Mouse (Mus musculus): Measurements from ENCODE around the gene Hs2st1. TPM values are rescaled to one million over a fixed set of nuclear protein-coding genes. Genes with fewer than 3 reads are reported as not detected.

Gene Hs2st1
- polyA plus RNA-seq, 1 experiment from 2014 or later: 18.4 TPM

DNA sequence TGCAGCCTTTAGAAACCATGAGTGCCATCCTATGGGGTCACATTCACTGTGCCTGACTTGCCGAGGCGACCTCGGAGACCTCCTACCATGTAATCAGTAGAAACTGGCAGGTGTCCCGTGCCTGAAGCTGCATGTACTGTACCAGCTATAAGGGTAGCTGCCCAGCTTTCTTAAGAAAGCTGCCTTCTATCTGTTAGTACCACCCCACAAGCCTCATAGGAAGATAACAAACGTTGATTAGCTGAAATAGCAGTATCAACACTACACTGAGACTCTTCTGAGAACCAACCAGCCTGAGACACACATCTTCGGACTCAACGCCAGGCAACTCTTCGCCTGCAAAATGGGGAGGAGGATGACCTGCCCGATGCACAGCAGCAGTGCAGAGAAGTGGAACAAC lies 122.1 kb downstream of the Hs2st1 start:
- H3K4me1 ChIP-seq (ENCODE audit: control insufficient read depth, insufficient read depth, low read length): no peaks in the 10 kb centered on the region
- no peak overlapping the region for H3K27ac ChIP-seq (ENCODE audit: low read length)
- no peaks in the 10 kb centered on the region for H3K27me3 ChIP-seq (ENCODE audit: control insufficient read depth, insufficient read depth, low read length)
- WGBS: 90% methylated on average over 9 of the region's 9 CpGs
- ATAC-seq (ENCODE audit: insufficient number of reproducible peaks, insufficient read depth, low FRiP score, low read depth): no peak
- peaks cover 5% of the 10 kb centered on the region; the same call in 1 of the 2 replicates for H3K36me3 ChIP-seq (ENCODE audit: control insufficient read depth, insufficient read depth, low read length)
- H3K9ac ChIP-seq (replicated peaks; ENCODE audit: low read depth, low read length): no peak overlapping the region
- H3K4me2 ChIP-seq (replicated peaks; ENCODE audit: low read depth, low read length): no peak overlapping the region
- no peaks in the 10 kb centered on the region for H3K9me3 ChIP-seq (ENCODE audit: control insufficient read depth, low read depth, low read length)
- H3K4me3 ChIP-seq (ENCODE audit: low read depth, low read length): no peak overlapping the region

GRCm38 (mm10) chr3:144446081-144446634 lies 123.8 kb downstream of the Hs2st1 start:
- H3K9me3 ChIP-seq (ENCODE audit: control insufficient read depth, low read depth, low read length): no peaks in the 10 kb centered on the region
- H3K9ac ChIP-seq (replicated peaks; ENCODE audit: low read depth, low read length): no peak overlapping the region
- no peak for ATAC-seq (ENCODE audit: insufficient number of reproducible peaks, insufficient read depth, low FRiP score, low read depth)
- H3K27ac ChIP-seq (ENCODE audit: low read length): no peak overlapping the region
- H3K27me3 ChIP-seq (ENCODE audit: control insufficient read depth, insufficient read depth, low read length): no peaks in the 10 kb centered on the region
- peaks cover 5% of the 10 kb centered on the region; the same call in 1 of the 2 replicates for H3K36me3 ChIP-seq (ENCODE audit: control insufficient read depth, insufficient read depth, low read length)
- H3K4me3 ChIP-seq (ENCODE audit: low read depth, low read length): no peak overlapping the region
- WGBS: 69% methylated on average over 14 of the region's 14 CpGs
- H3K4me2 ChIP-seq (replicated peaks; ENCODE audit: low read depth, low read length): no peak overlapping the region
- no peaks in the 10 kb centered on the region for H3K4me1 ChIP-seq (ENCODE audit: control insufficient read depth, insufficient read depth, low read length)

GRCm38 (mm10) chr3:144437871-144438398 lies 132.0 kb downstream of the Hs2st1 start:
- no peak overlapping the region for H3K4me3 ChIP-seq (ENCODE audit: low read depth, low read length)
- no peak for ATAC-seq (ENCODE audit: insufficient number of reproducible peaks, insufficient read depth, low FRiP score, low read depth)
- no peak overlapping the region for H3K4me2 ChIP-seq (replicated peaks; ENCODE audit: low read depth, low read length)
- no peaks in the 10 kb centered on the region for H3K9me3 ChIP-seq (ENCODE audit: control insufficient read depth, low read depth, low read length)
- H3K27ac ChIP-seq (ENCODE audit: low read length): no peak overlapping the region
- no peaks in the 10 kb centered on the region for H3K27me3 ChIP-seq (ENCODE audit: control insufficient read depth, insufficient read depth, low read length)
- no peaks in the 10 kb centered on the region for H3K4me1 ChIP-seq (ENCODE audit: control insufficient read depth, insufficient read depth, low read length)
- H3K9ac ChIP-seq (replicated peaks; ENCODE audit: low read depth, low read length): no peak overlapping the region
- peaks cover 7% of the 10 kb centered on the region; the same call in 1 of the 2 replicates for H3K36me3 ChIP-seq (ENCODE audit: control insufficient read depth, insufficient read depth, low read length)
- 90% methylated on average over 14 of the region's 14 CpGs for WGBS

GRCm38 (mm10) chr3:144436076-144436475 lies 133.9 kb downstream of the Hs2st1 start:
- 76% methylated on average over 3 of the region's 3 CpGs for WGBS
- Histone ChIP-seq H3K27ac (ENCODE audit: low read length) (no peak overlapping the region), H3K9ac (replicated peaks; ENCODE audit: low read depth, low read length) (no peak overlapping the region), H3K9me3 (ENCODE audit: control insufficient read depth, low read depth, low read length) (no peaks in the 10 kb centered on the region), H3K4me1 (ENCODE audit: control insufficient read depth, insufficient read depth, low read length) (no peaks in the 10 kb centered on the region), H3K4me3 (ENCODE audit: low read depth, low read length) (no peak overlapping the region), H3K27me3 (ENCODE audit: control insufficient read depth, insufficient read depth, low read length) (no peaks in the 10 kb centered on the region), H3K36me3 (ENCODE audit: control insufficient read depth, insufficient read depth, low read length) (peaks cover 7% of the 10 kb centered on the region; the same call in 1 of the 2 replicates), H3K4me2 (replicated peaks; ENCODE audit: low read depth, low read length) (no peak overlapping the region)
- ATAC-seq (ENCODE audit: insufficient number of reproducible peaks, insufficient read depth, low FRiP score, low read depth): no peak

- H3K9me3 ChIP-seq (ENCODE audit: control insufficient read depth, low read depth, low read length): no peaks in the 10 kb centered on the region
- peaks cover 7% of the 10 kb centered on the region; the same call in 1 of the 2 replicates for H3K36me3 ChIP-seq (ENCODE audit: control insufficient read depth, insufficient read depth, low read length)
- no peak overlapping the region for H3K9ac ChIP-seq (replicated peaks; ENCODE audit: low read depth, low read length)
- H3K27me3 ChIP-seq (ENCODE audit: control insufficient read depth, insufficient read depth, low read length): no peaks in the 10 kb centered on the region
- no peak overlapping the region for H3K4me3 ChIP-seq (ENCODE audit: low read depth, low read length)
- no peak overlapping the region for H3K4me2 ChIP-seq (replicated peaks; ENCODE audit: low read depth, low read length)
- no peak for ATAC-seq (ENCODE audit: insufficient number of reproducible peaks, insufficient read depth, low FRiP score, low read depth)
- no peaks in the 10 kb centered on the region for H3K4me1 ChIP-seq (ENCODE audit: control insufficient read depth, insufficient read depth, low read length)
- 83% methylated on average over 16 of the region's 16 CpGs for WGBS
- H3K27ac ChIP-seq (ENCODE audit: low read length): no peak overlapping the region
These were observed 134.7 kb downstream of the Hs2st1 start for GRCm38 (mm10) chr3:144435281-144435680.

GRCm38 (mm10) chr3:144434276-144434675 lies 135.7 kb downstream of the Hs2st1 start:
- no peak for ATAC-seq (ENCODE audit: insufficient number of reproducible peaks, insufficient read depth, low FRiP score, low read depth)
- Histone ChIP-seq H3K4me3 (ENCODE audit: low read depth, low read length) (no peak overlapping the region), H3K36me3 (ENCODE audit: control insufficient read depth, insufficient read depth, low read length) (peaks cover 2% of the 10 kb centered on the region; the same call in 1 of the 2 replicates), H3K27ac (ENCODE audit: low read length) (no peak overlapping the region), H3K9me3 (ENCODE audit: control insufficient read depth, low read depth, low read length) (no peaks in the 10 kb centered on the region), H3K9ac (replicated peaks; ENCODE audit: low read depth, low read length) (no peak overlapping the region), H3K27me3 (ENCODE audit: control insufficient read depth, insufficient read depth, low read length) (no peaks in the 10 kb centered on the region), H3K4me2 (replicated peaks; ENCODE audit: low read depth, low read length) (no peak overlapping the region), H3K4me1 (ENCODE audit: control insufficient read depth, insufficient read depth, low read length) (no peaks in the 10 kb centered on the region)
- 87% methylated on average over 17 of the region's 17 CpGs for WGBS

DNA sequence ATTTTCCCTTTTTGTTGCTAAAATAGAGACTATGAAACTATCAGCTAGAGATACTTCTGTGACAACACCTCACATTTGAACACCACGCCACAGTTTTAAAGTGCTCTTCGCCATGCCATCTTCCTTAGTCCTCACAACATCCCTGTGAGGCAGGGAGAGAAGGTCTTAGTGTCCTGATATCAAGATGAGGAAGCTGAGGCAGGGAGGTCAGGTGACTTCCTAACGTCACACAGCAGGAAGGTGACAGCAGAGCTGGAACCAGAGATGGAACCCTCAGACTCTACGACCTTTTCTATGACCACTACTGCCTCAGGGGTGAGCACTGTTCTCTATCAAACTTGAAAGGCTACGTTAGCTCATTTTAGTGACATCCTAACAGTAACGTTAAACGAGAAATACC lies 136.9 kb downstream of the Hs2st1 start:
- H3K27me3 ChIP-seq (ENCODE audit: control insufficient read depth, insufficient read depth, low read length): no peaks in the 10 kb centered on the region
- no peaks in the 10 kb centered on the region for H3K9me3 ChIP-seq (ENCODE audit: control insufficient read depth, low read depth, low read length)
- H3K36me3 ChIP-seq (ENCODE audit: control insufficient read depth, insufficient read depth, low read length): peaks cover 2% of the 10 kb centered on the region; the same call in 1 of the 2 replicates
- no peak overlapping the region for H3K9ac ChIP-seq (replicated peaks; ENCODE audit: low read depth, low read length)
- H3K27ac ChIP-seq (ENCODE audit: low read length): no peak overlapping the region
- no peak for ATAC-seq (ENCODE audit: insufficient number of reproducible peaks, insufficient read depth, low FRiP score, low read depth)
- H3K4me1 ChIP-seq (ENCODE audit: control insufficient read depth, insufficient read depth, low read length): no peaks in the 10 kb centered on the region
- WGBS: 79% methylated on average over 7 of the region's 7 CpGs
- no peak overlapping the region for H3K4me2 ChIP-seq (replicated peaks; ENCODE audit: low read depth, low read length)
- H3K4me3 ChIP-seq (ENCODE audit: low read depth, low read length): no peak overlapping the region

GRCm38 (mm10) chr3:144432143-144432577 lies 137.8 kb downstream of the Hs2st1 start:
- no peak for ATAC-seq (ENCODE audit: insufficient number of reproducible peaks, insufficient read depth, low FRiP score, low read depth)
- Histone ChIP-seq H3K9ac (replicated peaks; ENCODE audit: low read depth, low read length) (no peak overlapping the region), H3K36me3 (ENCODE audit: control insufficient read depth, insufficient read depth, low read length) (peaks cover 2% of the 10 kb centered on the region; the same call in 1 of the 2 replicates), H3K27me3 (ENCODE audit: control insufficient read depth, insufficient read depth, low read length) (no peaks in the 10 kb centered on the region), H3K4me3 (ENCODE audit: low read depth, low read length) (no peak overlapping the region), H3K4me1 (ENCODE audit: control insufficient read depth, insufficient read depth, low read length) (no peaks in the 10 kb centered on the region), H3K27ac (ENCODE audit: low read length) (no peak overlapping the region), H3K9me3 (ENCODE audit: control insufficient read depth, low read depth, low read length) (no peaks in the 10 kb centered on the region), H3K4me2 (replicated peaks; ENCODE audit: low read depth, low read length) (no peak overlapping the region)
- WGBS: 70% methylated on average over 10 of the region's 10 CpGs
